Mouse (Mus musculus): ENCODE measurements around the gene Hnrnpa3. TPM values are rescaled to one million over a fixed set of nuclear protein-coding genes. Genes with fewer than 3 reads are reported as not detected.
"Not testable (repeated sequence)": the region's sequence is repeated elsewhere in the genome, so short reads cannot be mapped to it uniquely, and the experiment has no call there.

The Hnrnpa3 gene
- 150 and 172 TPM in 2 replicates for polyA plus RNA-seq (2015; fragmentation: Nextera tagmentation; extraction: Ambion mirVana)

GRCm38 (mm10) chr2:75658727-75659628 is at the start of gene Hnrnpa3:
TSS of gene Hnrnpa3 (plus strand) at chr2:75659261.
- H3K4me3 ChIP-seq (ENCODE audit: low read length), result peak within 1 kb of the TSS; percentile 89
- H3K27ac ChIP-seq (ENCODE audit: low read depth, low read length), result peak within 1 kb of the TSS; percentile 100
- peak within 1 kb of the TSS; percentile 93 for H3K4me2 ChIP-seq (ENCODE audit: low read length)
- peaks cover 11% of the 10 kb centered on the region for H3K36me3 ChIP-seq (ENCODE audit: control insufficient read depth, insufficient read depth, low read length)
- H3K9me3 ChIP-seq (ENCODE audit: control insufficient read depth, low read length), result no peaks in the 10 kb centered on the region
- H3K4me1 ChIP-seq (ENCODE audit: control insufficient read depth, insufficient read depth, low read depth, low read length), result peaks cover 16% of the 10 kb centered on the region
- no peaks in the 10 kb centered on the region for H3K27me3 ChIP-seq (replicated peaks; ENCODE audit: control insufficient read depth, insufficient read depth, low read length)
- peak within 1 kb of the TSS; percentile 99 for H3K9ac ChIP-seq (ENCODE audit: low read depth, low read length)
- peak; percentile 97 for ATAC-seq
- WGBS, result under 1% methylated on average over 81 of the region's 102 CpGs

GRCm38 (mm10) chr2:75609971-75610370 is 49.1 kb upstream of the Hnrnpa3 start:
- WGBS, result 73% methylated on average over 15 of the region's 15 CpGs
- peaks cover 4% of the 10 kb centered on the region for H3K27me3 ChIP-seq (replicated peaks; ENCODE audit: control insufficient read depth, insufficient read depth, low read length)
- H3K4me1 ChIP-seq (ENCODE audit: control insufficient read depth, insufficient read depth, low read depth, low read length), result no peaks in the 10 kb centered on the region; the same call in 1 of the 2 replicates
- H3K36me3 ChIP-seq (ENCODE audit: control insufficient read depth, insufficient read depth, low read length), result no peaks in the 10 kb centered on the region
- H3K4me3 ChIP-seq (ENCODE audit: low read length), result no peak overlapping the region
- H3K27ac ChIP-seq (ENCODE audit: low read depth, low read length), result no peak overlapping the region
- no peak for ATAC-seq
- no peaks in the 10 kb centered on the region for H3K9me3 ChIP-seq (ENCODE audit: control insufficient read depth, low read length)
- peak overlapping the region; percentile 51 for H3K4me2 ChIP-seq (ENCODE audit: low read length)
- H3K9ac ChIP-seq (ENCODE audit: low read depth, low read length), result no peak overlapping the region; the same call in 1 of the 2 replicates

- H3K9me3 ChIP-seq (ENCODE audit: control insufficient read depth, low read length); H3K27ac ChIP-seq (ENCODE audit: low read depth, low read length); H3K4me3 ChIP-seq (ENCODE audit: low read length); H3K4me1 ChIP-seq (ENCODE audit: control insufficient read depth, insufficient read depth, low read depth, low read length); H3K27me3 ChIP-seq (replicated peaks; ENCODE audit: control insufficient read depth, insufficient read depth, low read length); H3K4me2 ChIP-seq (ENCODE audit: low read length); H3K9ac ChIP-seq (ENCODE audit: low read depth, low read length); ATAC-seq; H3K36me3 ChIP-seq (ENCODE audit: control insufficient read depth, insufficient read depth, low read length): not testable (repeated sequence)
- whole genome bisulfite sequencing, result 84% methylated on average over 7 of the region's 7 CpGs
Measured at GRCm38 (mm10) chr2:75610602-75611001, 48.5 kb upstream of the Hnrnpa3 start.

- no peak overlapping the region for H3K9ac ChIP-seq (ENCODE audit: low read depth, low read length)
- H3K4me2 ChIP-seq (ENCODE audit: low read length), result no peak overlapping the region
- no peaks in the 10 kb centered on the region for H3K36me3 ChIP-seq (ENCODE audit: control insufficient read depth, insufficient read depth, low read length)
Measured at GRCm38 (mm10) chr2:75611041-75611805, 47.8 kb upstream of the Hnrnpa3 start.

DNA sequence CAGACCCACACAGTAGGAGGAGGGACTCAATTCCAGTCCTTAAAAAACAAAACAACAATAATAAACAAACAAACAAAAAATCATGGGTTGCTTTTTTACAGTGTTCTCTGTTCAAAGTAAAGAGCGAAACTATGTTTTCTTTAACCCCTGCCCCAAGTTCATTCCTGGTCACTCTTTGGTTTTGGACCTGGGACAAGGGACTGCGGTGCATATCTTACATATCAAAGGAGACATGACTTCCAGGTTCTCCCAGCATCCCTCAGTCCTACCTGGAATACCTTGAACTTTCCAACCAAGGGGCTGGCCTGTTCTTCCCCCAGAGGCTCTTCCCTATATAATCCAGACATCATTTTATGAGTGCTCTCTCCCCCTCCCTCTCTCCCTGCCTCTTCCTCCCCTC is 47.1 kb upstream of the Hnrnpa3 start:
- Histone ChIP-seq H3K4me3 (ENCODE audit: low read length) (no peak overlapping the region), H3K9ac (ENCODE audit: low read depth, low read length) (no peak overlapping the region), H3K9me3 (ENCODE audit: control insufficient read depth, low read length) (no peaks in the 10 kb centered on the region), H3K36me3 (ENCODE audit: control insufficient read depth, insufficient read depth, low read length) (no peaks in the 10 kb centered on the region), H3K4me2 (ENCODE audit: low read length) (no peak overlapping the region), H3K27ac (ENCODE audit: low read depth, low read length) (no peak overlapping the region), H3K27me3 (replicated peaks; ENCODE audit: control insufficient read depth, insufficient read depth, low read length) (peaks cover 4% of the 10 kb centered on the region), H3K4me1 (ENCODE audit: control insufficient read depth, insufficient read depth, low read depth, low read length) (no peaks in the 10 kb centered on the region)
- no peak for ATAC-seq
- 82% methylated on average over 2 of the region's 2 CpGs for WGBS

More at GRCm38 (mm10) chr2:75611041-75611805, 47.8 kb upstream of the Hnrnpa3 start:
- no peak for ATAC-seq
- Histone ChIP-seq H3K27ac (ENCODE audit: low read depth, low read length) (no peak overlapping the region), H3K4me3 (ENCODE audit: low read length) (no peak overlapping the region), H3K4me1 (ENCODE audit: control insufficient read depth, insufficient read depth, low read depth, low read length) (no peaks in the 10 kb centered on the region), H3K27me3 (replicated peaks; ENCODE audit: control insufficient read depth, insufficient read depth, low read length) (peaks cover 4% of the 10 kb centered on the region), H3K9me3 (ENCODE audit: control insufficient read depth, low read length) (no peaks in the 10 kb centered on the region)
- WGBS, result 86% methylated on average over 15 of the region's 15 CpGs

DNA sequence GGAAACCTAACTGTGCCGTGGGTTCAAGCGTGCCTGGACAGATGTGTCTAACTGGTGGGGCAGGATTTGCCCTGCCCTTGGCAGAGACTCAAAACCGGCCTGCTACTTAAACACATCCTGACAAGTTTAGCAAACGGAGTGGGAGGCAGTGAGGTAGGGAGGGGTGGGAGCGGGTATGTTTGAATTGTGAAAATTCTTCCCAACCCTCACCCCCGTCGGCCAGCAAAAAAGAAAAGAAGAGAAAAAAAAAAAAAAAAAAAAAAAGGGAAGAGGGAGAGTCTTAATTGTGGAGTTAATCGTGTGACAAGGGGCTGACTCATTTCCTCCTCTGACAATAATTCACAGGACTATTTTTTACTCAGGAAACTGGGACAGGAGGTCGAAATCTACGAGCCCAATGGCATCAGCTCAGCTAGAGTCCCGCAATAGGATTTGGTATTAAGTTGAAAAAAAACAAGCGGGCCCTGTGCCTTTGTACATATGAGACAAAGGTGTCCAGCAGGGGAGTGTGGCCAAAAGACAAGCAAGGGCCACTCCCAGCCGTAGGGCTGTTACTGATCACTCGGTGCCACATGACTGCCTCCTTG is 46.0 kb upstream of the Hnrnpa3 start:
- no peak for ATAC-seq
- peaks cover 4% of the 10 kb centered on the region for H3K27me3 ChIP-seq (replicated peaks; ENCODE audit: control insufficient read depth, insufficient read depth, low read length)
- no peak overlapping the region for H3K9ac ChIP-seq (ENCODE audit: low read depth, low read length)
- no peaks in the 10 kb centered on the region for H3K4me1 ChIP-seq (ENCODE audit: control insufficient read depth, insufficient read depth, low read depth, low read length)
- WGBS, result 18% methylated on average over 14 of the region's 14 CpGs
- H3K27ac ChIP-seq (ENCODE audit: low read depth, low read length), result no peak overlapping the region
- no peak overlapping the region for H3K4me3 ChIP-seq (ENCODE audit: low read length)
- no peak overlapping the region; the same call in 1 of the 2 replicates for H3K4me2 ChIP-seq (ENCODE audit: low read length)
- no peaks in the 10 kb centered on the region for H3K36me3 ChIP-seq (ENCODE audit: control insufficient read depth, insufficient read depth, low read length)
- H3K9me3 ChIP-seq (ENCODE audit: control insufficient read depth, low read length), result no peaks in the 10 kb centered on the region

DNA sequence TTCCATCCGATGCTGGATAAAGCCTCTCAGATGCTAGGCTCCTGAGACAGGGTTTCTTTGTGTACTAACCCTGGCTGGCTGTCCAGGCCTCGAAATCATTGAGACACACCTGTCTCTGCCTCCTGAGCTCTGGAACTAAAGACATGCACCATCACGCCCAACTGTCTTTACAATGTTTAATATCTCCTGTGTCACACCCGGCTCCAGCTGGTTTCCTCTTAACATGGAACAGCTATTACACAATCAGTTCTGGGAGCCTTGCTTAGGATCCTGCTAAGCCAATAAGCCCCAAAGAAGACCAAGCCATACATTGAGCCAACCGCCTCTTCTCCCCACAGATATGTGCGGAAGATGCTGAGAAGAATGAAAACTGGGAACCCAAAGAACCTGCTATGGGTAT is 44.5 kb upstream of the Hnrnpa3 start:
- Histone ChIP-seq H3K27ac (ENCODE audit: low read depth, low read length) (no peak overlapping the region), H3K9me3 (ENCODE audit: control insufficient read depth, low read length) (no peaks in the 10 kb centered on the region), H3K36me3 (ENCODE audit: control insufficient read depth, insufficient read depth, low read length) (no peaks in the 10 kb centered on the region), H3K4me2 (ENCODE audit: low read length) (no peak overlapping the region), H3K9ac (ENCODE audit: low read depth, low read length) (no peak overlapping the region), H3K4me3 (ENCODE audit: low read length) (no peak overlapping the region), H3K27me3 (replicated peaks; ENCODE audit: control insufficient read depth, insufficient read depth, low read length) (no peaks in the 10 kb centered on the region; the same call in 1 of the 2 replicates), H3K4me1 (ENCODE audit: control insufficient read depth, insufficient read depth, low read depth, low read length) (no peaks in the 10 kb centered on the region; the same call in 1 of the 2 replicates)
- WGBS, result 93% methylated on average over 6 of the region's 6 CpGs
- no peak for ATAC-seq

- 98% methylated on average over 8 of the region's 8 CpGs for WGBS
- ATAC-seq, result no peak
Measured at GRCm38 (mm10) chr2:75616911-75617310, 42.1 kb upstream of the Hnrnpa3 start.

More at GRCm38 (mm10) chr2:75616911-75617310, 42.1 kb upstream of the Hnrnpa3 start:
- Histone ChIP-seq H3K4me2 (ENCODE audit: low read length) (no peak overlapping the region), H3K36me3 (ENCODE audit: control insufficient read depth, insufficient read depth, low read length) (no peaks in the 10 kb centered on the region), H3K9ac (ENCODE audit: low read depth, low read length) (no peak overlapping the region), H3K4me1 (ENCODE audit: control insufficient read depth, insufficient read depth, low read depth, low read length) (no peaks in the 10 kb centered on the region; the same call in 1 of the 2 replicates), H3K27ac (ENCODE audit: low read depth, low read length) (no peak overlapping the region), H3K4me3 (ENCODE audit: low read length) (no peak overlapping the region), H3K27me3 (replicated peaks; ENCODE audit: control insufficient read depth, insufficient read depth, low read length) (no peaks in the 10 kb centered on the region), H3K9me3 (ENCODE audit: control insufficient read depth, low read length) (no peaks in the 10 kb centered on the region)

All from hindbrain, embryonic 16.5 days (tissue).